Comparison of ENCODE assay signal across 8 mouse cellular contexts in the genomic region with DNA sequence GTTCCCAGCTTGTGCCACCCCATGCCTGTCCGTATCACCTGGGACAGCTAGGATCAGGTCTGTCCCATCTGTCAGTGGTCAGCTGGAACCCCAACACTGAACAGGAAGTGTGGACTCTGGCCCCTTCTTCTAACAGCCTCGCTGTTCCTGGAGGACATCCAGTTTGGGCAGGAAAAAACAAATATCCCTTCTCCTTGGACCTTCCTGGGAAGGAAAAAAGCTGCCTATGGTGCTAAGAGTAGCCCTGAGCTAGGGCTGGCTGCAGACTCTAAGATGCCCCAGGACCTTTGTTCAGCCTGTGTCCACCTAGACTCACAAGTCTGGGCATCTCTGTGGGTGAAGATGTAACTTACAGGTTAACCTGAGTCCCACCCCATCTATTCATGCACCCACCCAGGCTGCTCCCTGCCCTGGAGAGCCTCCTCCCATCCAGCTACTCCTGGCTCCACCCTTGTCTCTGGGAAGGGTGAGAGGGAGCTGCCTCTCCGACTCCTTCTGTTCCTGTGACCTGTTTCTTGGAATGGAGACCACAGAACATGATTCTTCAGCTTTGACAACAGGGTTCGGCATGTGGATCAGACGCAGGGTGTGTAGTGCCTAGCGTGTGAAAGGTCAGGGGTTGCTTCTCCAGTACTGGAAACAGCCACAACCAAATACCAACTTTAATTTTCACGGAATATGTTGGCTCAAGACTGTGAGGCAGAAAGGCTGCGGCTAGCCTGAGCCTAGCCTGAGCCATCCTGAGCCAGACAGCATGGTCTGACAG. TPM values are rescaled to one million over a fixed set of nuclear protein-coding genes. Genes with fewer than 3 reads are reported as not detected.
A peak's percentile ranks its signal among the peaks of the same experiment; 100 is the strongest.
DNase-seq lines count a peak whose midpoint lies in the region; ATAC-seq lines count a peak whose summit lies in the region.

No protein-coding gene starts in this region.

- WGBS in midbrain, embryonic 10.5 days = 63% methylated on average over 8 of the region's 8 CpGs
- 59% methylated on average over 8 of the region's 8 CpGs for WGBS in midbrain, embryonic 11.5 days
- 56% methylated on average over 8 of the region's 8 CpGs for WGBS in heart, embryonic 12.5 days
- WGBS in limb, embryonic 12.5 days = 51% methylated on average over 8 of the region's 8 CpGs
- 39% methylated on average over 8 of the region's 8 CpGs for WGBS in stomach, embryonic 15.5 days

- peaks cover 52% of the 10 kb centered on the region for H3K27me3 ChIP-seq in midbrain, embryonic 10.5 days (ENCODE audit: low read depth, poor library complexity, severe bottlenecking)
- H3K27me3 ChIP-seq in midbrain, embryonic 11.5 days (ENCODE audit: control insufficient read depth, insufficient read depth, low read length) = no peaks in the 10 kb centered on the region
- H3K27me3 ChIP-seq in heart, embryonic 12.5 days (replicated peaks) = no peaks in the 10 kb centered on the region; the same call in 1 of the 2 replicates
- H3K27me3 ChIP-seq in limb, embryonic 12.5 days = no peaks in the 10 kb centered on the region
- no peaks in the 10 kb centered on the region for H3K27me3 ChIP-seq in stomach, embryonic 15.5 days (replicated peaks)

- no peak overlapping the region for H3K9ac ChIP-seq in midbrain, embryonic 11.5 days (ENCODE audit: low read length)
- H3K9ac ChIP-seq in heart, embryonic 12.5 days = peak overlapping the region; percentile 58; the same call in 1 of the 2 replicates
- H3K9ac ChIP-seq in limb, embryonic 12.5 days (replicated peaks) = peak overlapping the region; percentile 51; the same call in 1 of the 2 replicates
- no peak overlapping the region for H3K9ac ChIP-seq in stomach, embryonic 15.5 days

- peaks cover 49% of the 10 kb centered on the region for H3K4me1 ChIP-seq in midbrain, embryonic 10.5 days
- peaks cover 8% of the 10 kb centered on the region; the same call in 1 of the 2 replicates for H3K4me1 ChIP-seq in midbrain, embryonic 11.5 days (ENCODE audit: control insufficient read depth, insufficient read depth, low read length)
- H3K4me1 ChIP-seq in heart, embryonic 12.5 days (replicated peaks) = peaks cover 75% of the 10 kb centered on the region
- peaks cover 57% of the 10 kb centered on the region for H3K4me1 ChIP-seq in limb, embryonic 12.5 days (replicated peaks)
- peaks cover 51% of the 10 kb centered on the region for H3K4me1 ChIP-seq in stomach, embryonic 15.5 days

- no peak overlapping the region; the same call in 1 of the 2 replicates for H3K4me2 ChIP-seq in midbrain, embryonic 11.5 days
- peak overlapping the region; percentile 61 for H3K4me2 ChIP-seq in heart, embryonic 12.5 days
- peak overlapping the region; percentile 63 for H3K4me2 ChIP-seq in limb, embryonic 12.5 days
- peak overlapping the region; percentile 58 for H3K4me2 ChIP-seq in stomach, embryonic 15.5 days

- H3K36me3 ChIP-seq in midbrain, embryonic 10.5 days = no peaks in the 10 kb centered on the region
- no peaks in the 10 kb centered on the region for H3K36me3 ChIP-seq in midbrain, embryonic 11.5 days (ENCODE audit: control insufficient read depth, insufficient read depth, low read length)
- no peaks in the 10 kb centered on the region for H3K36me3 ChIP-seq in heart, embryonic 12.5 days
- no peaks in the 10 kb centered on the region for H3K36me3 ChIP-seq in limb, embryonic 12.5 days
- no peaks in the 10 kb centered on the region for H3K36me3 ChIP-seq in stomach, embryonic 15.5 days

- ATAC-seq in midbrain, embryonic 11.5 days (ENCODE audit: low FRiP score) = no peak
- no peak for ATAC-seq in heart, embryonic 12.5 days (ENCODE audit: insufficient number of reproducible peaks, low FRiP score)
- no peak for ATAC-seq in limb, embryonic 12.5 days (ENCODE audit: insufficient number of reproducible peaks, insufficient read depth, low FRiP score, low TSS enrichment, low read depth)
- ATAC-seq in stomach, embryonic 15.5 days (ENCODE audit: insufficient read depth, low FRiP score, low read depth) = no peak
- ATAC-seq in inflammation-experienced regulatory T-cells, adult 6 months = no peak

- peak overlapping the region; percentile 25; the same call in 1 of the 2 replicates for H3K4me3 ChIP-seq in midbrain, embryonic 10.5 days
- H3K4me3 ChIP-seq in midbrain, embryonic 11.5 days (ENCODE audit: low read depth, low read length) = no peak overlapping the region; the same call in 1 of the 2 replicates
- H3K4me3 ChIP-seq in heart, embryonic 12.5 days = peak overlapping the region; percentile 31
- peak overlapping the region; percentile 36 for H3K4me3 ChIP-seq in limb, embryonic 12.5 days (replicated peaks)
- peak overlapping the region; percentile 39 for H3K4me3 ChIP-seq in stomach, embryonic 15.5 days (replicated peaks)

- DNase-seq in midbrain, embryonic 10.5 days (ENCODE audit: low spot score) = no peak
- no peak for DNase-seq in midbrain, embryonic 11.5 days (ENCODE audit: low spot score, missing footprints)
- no peak for DNase-seq in cerebellum, adult 9-11 months
- no peak for DNase-seq in layer of hippocampus, postnatal 10 days (ENCODE audit: low spot score in 2 of 2)

- H3K9me3 ChIP-seq in midbrain, embryonic 10.5 days (replicated peaks) = no peaks in the 10 kb centered on the region
- H3K9me3 ChIP-seq in midbrain, embryonic 11.5 days (ENCODE audit: control insufficient read depth, low read length) = no peaks in the 10 kb centered on the region
- H3K9me3 ChIP-seq in heart, embryonic 12.5 days (replicated peaks) = no peaks in the 10 kb centered on the region
- H3K9me3 ChIP-seq in limb, embryonic 12.5 days = no peaks in the 10 kb centered on the region
- H3K9me3 ChIP-seq in stomach, embryonic 15.5 days = no peaks in the 10 kb centered on the region

- H3K27ac ChIP-seq in midbrain, embryonic 10.5 days (replicated peaks) = no peak overlapping the region
- no peak overlapping the region for H3K27ac ChIP-seq in midbrain, embryonic 11.5 days (ENCODE audit: low read depth, low read length)
- peak overlapping the region; percentile 58; the same call in 1 of the 2 replicates for H3K27ac ChIP-seq in heart, embryonic 12.5 days (ENCODE audit: poor library complexity, severe bottlenecking)
- 0 out of 2 replicates have a peak overlapping the region, but pooled peaks have one; percentile 12 for H3K27ac ChIP-seq in limb, embryonic 12.5 days
- H3K27ac ChIP-seq in stomach, embryonic 15.5 days = peak overlapping the region; percentile 86

RNA-seq across cellular contexts. Expression of a gene that starts 1.1 kb away (rescaled TPM):
- polyA plus RNA-seq in midbrain, embryonic 10.5 days (2016; fragmentation: Nextera tagmentation; extraction: Ambion mirVana) = 2.0 and 2.9 TPM in 2 replicates
- polyA plus RNA-seq in midbrain, embryonic 11.5 days (2014; fragmentation: Nextera tagmentation; extraction: Ambion mirVana) = 1.7 and 2.6 TPM in 2 replicates
- 4.9 and 5.5 TPM in 2 replicates for polyA plus RNA-seq in heart, embryonic 12.5 days (2016; fragmentation: Nextera tagmentation; extraction: Ambion mirVana)
- polyA plus RNA-seq in limb, embryonic 12.5 days (2016; fragmentation: Nextera tagmentation; extraction: Ambion mirVana) = 3.4 and 4.8 TPM in 2 replicates
- 6.8 and 8.3 TPM in 2 replicates for polyA plus RNA-seq in stomach, embryonic 15.5 days (2015; fragmentation: Nextera tagmentation; extraction: Ambion mirVana)
- not detected for polyA plus RNA-seq in inflammation-experienced regulatory T-cells, adult 6 months (2017; shearing (Covaris generic))
- total RNA-seq in layer of hippocampus, postnatal 10 days (2021) = 1 to 10 TPM; 4.2 to 4.9 TPM

RNA-seq across cellular contexts. Expression of a gene that starts 10.2 kb away (rescaled TPM):
- 22.8 and 23.3 TPM in 2 replicates for polyA plus RNA-seq in midbrain, embryonic 10.5 days (2016; fragmentation: Nextera tagmentation; extraction: Ambion mirVana)
- 19.4 and 21.7 TPM in 2 replicates for polyA plus RNA-seq in midbrain, embryonic 11.5 days (2014; fragmentation: Nextera tagmentation; extraction: Ambion mirVana)
- polyA plus RNA-seq in heart, embryonic 12.5 days (2016; fragmentation: Nextera tagmentation; extraction: Ambion mirVana) = 23.6 and 23.7 TPM in 2 replicates
- 30.5 and 32.0 TPM in 2 replicates for polyA plus RNA-seq in limb, embryonic 12.5 days (2016; fragmentation: Nextera tagmentation; extraction: Ambion mirVana)
- 30.7 and 32.1 TPM in 2 replicates for polyA plus RNA-seq in stomach, embryonic 15.5 days (2015; fragmentation: Nextera tagmentation; extraction: Ambion mirVana)
- 10 to 100 TPM; 23.6 to 35.7 (median 25.1) TPM for polyA plus RNA-seq in inflammation-experienced regulatory T-cells, adult 6 months (2017; shearing (Covaris generic))
- total RNA-seq in layer of hippocampus, postnatal 10 days (2021) = 10 to 100 TPM; 37.9 to 39.6 TPM

RNA-seq across cellular contexts. Expression of a gene that starts 27.2 kb away (rescaled TPM):
- 0.68 and 1.7 TPM in 2 replicates for polyA plus RNA-seq in midbrain, embryonic 10.5 days (2016; fragmentation: Nextera tagmentation; extraction: Ambion mirVana)
- 1.7 and 1.8 TPM in 2 replicates for polyA plus RNA-seq in midbrain, embryonic 11.5 days (2014; fragmentation: Nextera tagmentation; extraction: Ambion mirVana)
- polyA plus RNA-seq in heart, embryonic 12.5 days (2016; fragmentation: Nextera tagmentation; extraction: Ambion mirVana) = 4.5 and 5.1 TPM in 2 replicates
- 4.1 and 4.3 TPM in 2 replicates for polyA plus RNA-seq in limb, embryonic 12.5 days (2016; fragmentation: Nextera tagmentation; extraction: Ambion mirVana)
- 67.4 and 81.5 TPM in 2 replicates for polyA plus RNA-seq in stomach, embryonic 15.5 days (2015; fragmentation: Nextera tagmentation; extraction: Ambion mirVana)
- 100 to 1,000 TPM in 2 of 3 experiments, 10 to 100 TPM in 1; 86.5 to 166 (median 133) TPM for polyA plus RNA-seq in inflammation-experienced regulatory T-cells, adult 6 months (2017; shearing (Covaris generic))
- 10 to 100 TPM in 1 of 2 experiments, 1 to 10 TPM in 1; 9.3 to 10.7 TPM for total RNA-seq in layer of hippocampus, postnatal 10 days (2021)

RNA-seq across cellular contexts. Expression of a gene that starts 47.5 kb away (rescaled TPM):
- polyA plus RNA-seq in midbrain, embryonic 10.5 days (2016; fragmentation: Nextera tagmentation; extraction: Ambion mirVana) = 7.3 and 8.6 TPM in 2 replicates
- polyA plus RNA-seq in midbrain, embryonic 11.5 days (2014; fragmentation: Nextera tagmentation; extraction: Ambion mirVana) = 4.4 and 6.4 TPM in 2 replicates
- polyA plus RNA-seq in heart, embryonic 12.5 days (2016; fragmentation: Nextera tagmentation; extraction: Ambion mirVana) = 4.5 and 4.6 TPM in 2 replicates
- polyA plus RNA-seq in limb, embryonic 12.5 days (2016; fragmentation: Nextera tagmentation; extraction: Ambion mirVana) = 8.8 and 9.4 TPM in 2 replicates
- polyA plus RNA-seq in stomach, embryonic 15.5 days (2015; fragmentation: Nextera tagmentation; extraction: Ambion mirVana) = 10.1 and 11.5 TPM in 2 replicates
- 1 to 10 TPM; 1.7 to 1.9 (median 1.9) TPM for polyA plus RNA-seq in inflammation-experienced regulatory T-cells, adult 6 months (2017; shearing (Covaris generic))
- total RNA-seq in layer of hippocampus, postnatal 10 days (2021) = 10 to 100 TPM; 14.0 to 14.4 TPM

Comparison
In these comparisons a context has a peak if more than half of its experiments do, and no peak if none do; other contexts are left out.
1. H3K27ac ChIP-seq: peak in heart, embryonic 12.5 days (single experiment), limb, embryonic 12.5 days (single experiment) and stomach, embryonic 15.5 days (single experiment); none in midbrain, embryonic 10.5 days (single experiment) and midbrain, embryonic 11.5 days (single experiment).
2. H3K9ac ChIP-seq: peak in heart, embryonic 12.5 days (single experiment) and limb, embryonic 12.5 days (single experiment); none in midbrain, embryonic 11.5 days (single experiment) and stomach, embryonic 15.5 days (single experiment).
3. RNA of a gene that starts 27.2 kb away (polyA plus RNA-seq): 86.5 to 166 TPM in inflammation-experienced regulatory T-cells, adult 6 months and 67.4 to 81.5 TPM in stomach, embryonic 15.5 days; 4.5 to 5.1 TPM in heart, embryonic 12.5 days, 4.1 to 4.3 TPM in limb, embryonic 12.5 days, 1.7 to 1.8 TPM in midbrain, embryonic 11.5 days and 0.68 to 1.7 TPM in midbrain, embryonic 10.5 days; every median in the first group is over 10 times any median in the second.